Mouse (Mus musculus): ENCODE results near the gene Gprin1. TPM values are rescaled to one million over a fixed set of nuclear protein-coding genes. Genes with fewer than 3 reads are reported as not detected.

The Gprin1 gene
- total RNA-seq, 2 experiments from 2014 or later, result 204 TPM

Other genes with a start within 250 kb of the Gprin1 start
- gene Simc1, start 246.1 kb downstream of the Gprin1 start, total RNA-seq (2021), result 10 to 100 TPM; 20.5 to 20.7 TPM
- gene 4833439L19Rik, start 184.4 kb downstream of the Gprin1 start, total RNA-seq (2021), result 100 to 1,000 TPM; 165 to 183 TPM
- gene Arl10, start 174.9 kb downstream of the Gprin1 start, total RNA-seq (2021), result 10 to 100 TPM; 49.6 to 49.9 TPM
- 10 to 100 TPM; 34.2 to 36.6 TPM for gene Nop16, start 159.8 kb downstream of the Gprin1 start, total RNA-seq (2021)
- gene Higd2a, start 159.7 kb downstream of the Gprin1 start, total RNA-seq (2021), result 100 to 1,000 TPM; 168 to 177 TPM
- gene Cltb, start 138.5 kb downstream of the Gprin1 start, total RNA-seq (2021), result 100 to 1,000 TPM; 308 to 332 TPM
- gene Faf2, start 128.1 kb downstream of the Gprin1 start, total RNA-seq (2021), result 10 to 100 TPM; 48.3 to 52.7 TPM
- gene Rnf44, start 56.0 kb downstream of the Gprin1 start, total RNA-seq (2021), result 100 to 1,000 TPM in 1 of 2 experiments, 10 to 100 TPM in 1; 95.0 to 114 TPM
- gene Cdhr2, start 48.4 kb downstream of the Gprin1 start, total RNA-seq (2021), result under 1 TPM; 0.16 to 0.20 TPM
- 100 to 1,000 TPM; 503 to 525 TPM for gene Sncb, start 16.7 kb upstream of the Gprin1 start, total RNA-seq (2021)
- not detected for gene Eif4e1b, start 34.1 kb upstream of the Gprin1 start, total RNA-seq (2021)
- 10 to 100 TPM; 85.6 to 92.1 TPM for gene Tspan17, start 39.5 kb upstream of the Gprin1 start, total RNA-seq (2021)
- 10 to 100 TPM; 89.8 to 92.8 TPM for gene Unc5a, start 199.5 kb upstream of the Gprin1 start, total RNA-seq (2021)